Mouse (Mus musculus) midbrain, embryonic 14.5 days (tissue): ENCODE measurements around the gene Dck. TPM values are rescaled to one million over a fixed set of nuclear protein-coding genes. Genes with fewer than 3 reads are reported as not detected.

Source experiments
- ATAC-seq: fragments of 200-750 bp; cut with Nextera tagmentation; 2 replicates; pipeline ENCODE4 v1.8.0; 2017; ENCODE audit warnings: moderate number of reproducible peaks, moderate library complexity; ENCODE audit not compliant: low FRiP score, low TSS enrichment
- DNase-seq: peaks from one replicate; pipeline ENCODE4 v3.0.0-alpha.2; 2015
- H3K27ac ChIP-seq: fragments of 300-500 bp; sonication (generic); replicated peaks from 2 replicates; pipeline ENCODE4 v1.5.1; 2014; ENCODE audit warnings: mild to moderate bottlenecking, low read depth, low read length, moderate library complexity
- H3K27me3 ChIP-seq: fragments of 300-500 bp; sonication (generic); 2 replicates; pipeline ENCODE4 v1.6.1; 2014; ENCODE audit warnings: low read length, control low read depth, mixed read lengths; ENCODE audit not compliant: control insufficient read depth, insufficient read depth
- H3K36me3 ChIP-seq: fragments of 300-500 bp; sonication (generic); 2 replicates; pipeline ENCODE4 v1.6.1; 2014; ENCODE audit warnings: low read length, control low read depth; ENCODE audit not compliant: control insufficient read depth, insufficient read depth
- H3K4me1 ChIP-seq: fragments of 300-500 bp; sonication (generic); 2 replicates; pipeline ENCODE4 v1.6.1; 2014; ENCODE audit warnings: mild to moderate bottlenecking, antibody characterized with exemption, low read length, control low read depth; ENCODE audit not compliant: control insufficient read depth, insufficient read depth
- H3K4me2 ChIP-seq: fragments of 300-500 bp; sonication (generic); 2 replicates; pipeline ENCODE4 v1.6.1; 2014; ENCODE audit warnings: mild to moderate bottlenecking, low read length, moderate library complexity
- H3K4me3 ChIP-seq: fragments of 300-500 bp; sonication (generic); replicated peaks from 2 replicates; pipeline ENCODE4 v1.5.1; 2014; ENCODE audit warnings: low read depth, low read length
- H3K9ac ChIP-seq: fragments of 300-500 bp; sonication (generic); replicated peaks from 2 replicates; pipeline ENCODE4 v1.6.1; 2014; ENCODE audit warnings: mild to moderate bottlenecking, low read length, moderate library complexity
- H3K9me3 ChIP-seq: fragments of 300-500 bp; sonication (generic); 2 replicates; pipeline ENCODE4 v1.6.1; 2016; ENCODE audit warnings: low read length, control low read depth, mixed read lengths; ENCODE audit not compliant: control insufficient read depth
- WGBS: fragments of 180-500 bp; shearing (Covaris S2); extraction: QIAGEN DNeasy Blood & Tissue Kit; methylation state at CpG from one replicate; pipeline ENCODE4 v1.1.7; 2014; 5-methylcytosine and 5-hydroxymethylcytosine counted together
- polyA plus RNA-seq: library from polyadenylated mRNA; unstranded; fragments of >200 nt; fragmentation: Nextera tagmentation; extraction: Ambion mirVana; gene quantifications from 2 replicates; pipeline ENCODE4 v1.2.1, GENCODE M21; 2014

Dck gene
- polyA plus RNA-seq, 1 experiment from 2014 or later, result 67.5 TPM

- Histone ChIP-seq H3K27me3 (no peaks in the 10 kb centered on the region), H3K4me2 (no peak overlapping the region), H3K9me3 (no peaks in the 10 kb centered on the region), H3K27ac (no peak overlapping the region), H3K36me3 (peaks cover 24% of the 10 kb centered on the region), H3K4me3 (no peak overlapping the region), H3K4me1 (peaks cover 19% of the 10 kb centered on the region), H3K9ac (no peak overlapping the region)
- no peak for DNase-seq
- 92% methylated on average over 6 of the region's 6 CpGs for WGBS
- no peak for ATAC-seq
Measured at GRCm38 (mm10) chr5:88768201-88768600, 3.4 kb downstream of the Dck start.

GRCm38 (mm10) chr5:88782072-88782765 lies 17.4 kb downstream of the Dck start:
- no peak overlapping the region for H3K27ac ChIP-seq
- no peak overlapping the region for H3K4me3 ChIP-seq
- H3K4me1 ChIP-seq, result no peaks in the 10 kb centered on the region
- no peaks in the 10 kb centered on the region for H3K9me3 ChIP-seq
- peaks cover 54% of the 10 kb centered on the region for H3K36me3 ChIP-seq
- no peak for DNase-seq
- ATAC-seq, result no peak
- H3K27me3 ChIP-seq, result no peaks in the 10 kb centered on the region
- no peak overlapping the region for H3K4me2 ChIP-seq
- 84% methylated on average over 7 of the region's 7 CpGs for WGBS
- no peak overlapping the region for H3K9ac ChIP-seq

DNA sequence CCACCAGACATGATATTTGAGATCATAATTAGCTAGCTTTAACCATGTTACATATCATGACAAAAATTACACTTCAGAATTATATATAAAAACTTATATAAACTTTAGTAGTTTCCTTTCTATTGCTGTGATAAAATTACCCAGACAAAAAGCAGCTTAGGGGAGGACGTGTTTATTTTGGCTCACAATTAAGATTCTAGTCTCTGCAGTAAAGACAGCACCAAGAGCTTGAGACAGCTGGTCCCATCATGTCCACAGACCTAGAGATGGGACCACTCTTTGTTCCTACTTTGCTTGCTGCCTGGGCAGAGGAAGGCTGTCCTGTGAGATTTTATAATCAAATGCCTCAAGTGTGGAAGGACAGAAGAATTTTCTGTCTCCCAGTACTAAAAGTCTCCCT lies 20.3 kb downstream of the Dck start:
- no peak overlapping the region for H3K4me2 ChIP-seq
- H3K9me3 ChIP-seq, result no peaks in the 10 kb centered on the region
- H3K36me3 ChIP-seq, result peaks cover 38% of the 10 kb centered on the region
- H3K4me1 ChIP-seq, result no peaks in the 10 kb centered on the region
- no peak overlapping the region for H3K27ac ChIP-seq
- H3K9ac ChIP-seq, result no peak overlapping the region
- DNase-seq, result no peak
- H3K4me3 ChIP-seq, result no peak overlapping the region
- no peak for ATAC-seq
- no peaks in the 10 kb centered on the region for H3K27me3 ChIP-seq
- WGBS, result 80% methylated on average over 1 of the region's 1 CpGs

- Histone ChIP-seq H3K4me3 (no peak overlapping the region), H3K9me3 (no peaks in the 10 kb centered on the region), H3K27ac (no peak overlapping the region), H3K36me3 (no peaks in the 10 kb centered on the region), H3K4me1 (no peaks in the 10 kb centered on the region), H3K27me3 (no peaks in the 10 kb centered on the region), H3K4me2 (no peak overlapping the region), H3K9ac (no peak overlapping the region)
- 60% methylated on average over 9 of the region's 9 CpGs for WGBS
- no peak for ATAC-seq
- no peak for DNase-seq
Measured at GRCm38 (mm10) chr5:88790675-88791074, 25.9 kb downstream of the Dck start.

- Histone ChIP-seq H3K9ac (no peak overlapping the region), H3K36me3 (no peaks in the 10 kb centered on the region), H3K9me3 (no peaks in the 10 kb centered on the region), H3K27ac (no peak overlapping the region), H3K27me3 (no peaks in the 10 kb centered on the region), H3K4me3 (no peak overlapping the region), H3K4me2 (no peak overlapping the region), H3K4me1 (no peaks in the 10 kb centered on the region)
- 43% methylated on average over 10 of the region's 10 CpGs for WGBS
- DNase-seq (peak; percentile 78), ATAC-seq (peak; percentile 46; the same call in 1 of the 2 replicates)
Measured at GRCm38 (mm10) chr5:88791256-88792245, 26.8 kb downstream of the Dck start.

DNA sequence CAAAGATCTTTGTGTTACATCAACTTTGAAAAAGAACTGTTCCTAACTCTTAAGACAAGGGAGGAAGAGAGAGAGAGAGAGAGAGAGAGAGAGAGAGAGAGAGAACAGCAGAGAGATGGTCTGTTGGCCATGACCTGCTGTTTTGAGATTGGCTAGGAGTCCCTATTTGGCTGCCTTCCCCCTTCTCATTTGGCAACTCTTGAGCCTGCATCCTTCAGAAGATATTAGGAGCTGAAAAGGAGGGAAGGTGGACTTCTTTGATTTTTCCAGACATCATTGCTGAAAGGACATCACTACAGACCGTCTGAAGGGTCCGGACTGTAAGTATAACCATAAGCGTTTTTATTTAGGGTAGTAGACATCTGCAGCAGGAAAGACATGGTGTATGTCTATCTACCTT lies 28.9 kb downstream of the Dck start:
- ATAC-seq, result no peak
- 88% methylated on average over 3 of the region's 3 CpGs for WGBS

GRCm38 (mm10) chr5:88795910-88796584 lies 31.3 kb downstream of the Dck start:
- WGBS, result 53% methylated on average over 9 of the region's 9 CpGs
- H3K9me3 ChIP-seq, result no peaks in the 10 kb centered on the region
- no peaks in the 10 kb centered on the region for H3K36me3 ChIP-seq
- H3K4me3 ChIP-seq, result no peak overlapping the region
- DNase-seq (no peak), ATAC-seq (no peak)
- no peak overlapping the region for H3K9ac ChIP-seq
- no peaks in the 10 kb centered on the region for H3K27me3 ChIP-seq
- H3K27ac ChIP-seq, result no peak overlapping the region
- no peak overlapping the region for H3K4me2 ChIP-seq
- H3K4me1 ChIP-seq, result no peaks in the 10 kb centered on the region

More for the DNA sequence above, 28.9 kb downstream of the Dck start:
- Histone ChIP-seq H3K4me2 (no peak overlapping the region), H3K27ac (no peak overlapping the region), H3K4me1 (no peaks in the 10 kb centered on the region), H3K27me3 (no peaks in the 10 kb centered on the region), H3K36me3 (no peaks in the 10 kb centered on the region), H3K9me3 (no peaks in the 10 kb centered on the region), H3K9ac (no peak overlapping the region), H3K4me3 (no peak overlapping the region)
- DNase-seq, result no peak

DNA sequence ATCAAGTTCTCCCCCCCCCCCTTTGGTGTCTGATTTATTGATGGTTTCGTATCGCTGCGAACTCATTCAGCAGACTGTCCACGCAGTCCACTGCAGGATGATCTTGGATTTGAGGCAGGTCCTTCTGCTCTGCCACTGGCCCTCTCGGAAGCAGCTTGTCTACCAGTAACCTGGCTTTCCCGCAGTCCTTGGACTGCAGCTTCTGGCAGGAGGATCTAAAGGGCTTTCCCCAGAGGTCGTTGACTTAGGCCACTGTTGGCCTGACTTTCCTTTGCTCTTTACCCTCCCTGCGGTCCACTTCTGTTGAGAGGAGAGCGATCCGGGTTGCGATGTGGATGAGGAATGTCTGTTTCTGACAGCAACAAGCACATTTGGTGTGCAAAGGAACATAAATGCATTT lies 31.8 kb downstream of the Dck start:
- 77% methylated on average over 11 of the region's 11 CpGs for WGBS
- H3K4me2 ChIP-seq, result no peak overlapping the region

More for the DNA sequence above, 31.8 kb downstream of the Dck start:
- no peaks in the 10 kb centered on the region for H3K27me3 ChIP-seq
- H3K27ac ChIP-seq, result no peak overlapping the region
- ATAC-seq (no peak), DNase-seq (no peak)
- no peaks in the 10 kb centered on the region for H3K4me1 ChIP-seq
- no peak overlapping the region for H3K9ac ChIP-seq
- H3K4me3 ChIP-seq, result no peak overlapping the region
- no peaks in the 10 kb centered on the region for H3K9me3 ChIP-seq
- no peaks in the 10 kb centered on the region for H3K36me3 ChIP-seq
